Mouse (Mus musculus) heart, postnatal 36 days (tissue): ENCODE results near the gene Fgf12. TPM values are rescaled to one million over a fixed set of nuclear protein-coding genes. Genes with fewer than 3 reads are reported as not detected.
A peak's percentile ranks its signal among the peaks of the same experiment; 100 is the strongest.

Source experiments
- DNase-seq, 2 experiments: peaks; one replicate each; pipeline ENCODE4 v3.0.0; 2021 to 2022
- intact Hi-C: fragments of 180-260 bp; cut with DNase I; formaldehyde crosslinking; loops from one replicate; pipeline ENCODE4 v1.15.1; 2025
- total RNA-seq, 2 experiments: library from RNA; stranded (reverse); gene quantifications; 2 replicates each; pipeline ENCODE4 v1.2.3; 2021

Fgf12 gene
- total RNA-seq, 2 experiments from 2014 or later: 11.8 to 16.5 TPM

- intact Hi-C loops: loop anchor here (1.0 to 2.0 kb wide), 2 partner anchors 350 to 1022 kb away; no protein-coding TSS in a partner anchor
- DNase-seq: peak; percentile 34 to 47
Observed at GRCm38 (mm10) chr16:28490515-28490914, 262.4 kb downstream of the Fgf12 start.

- DNase-seq: no peak
- intact Hi-C loops: no loop called here
Observed at GRCm38 (mm10) chr16:28484920-28485319, 267.9 kb downstream of the Fgf12 start.

- intact Hi-C loops: no loop called here
- DNase-seq: no peak
Observed at GRCm38 (mm10) chr16:28479022-28479421, 273.8 kb downstream of the Fgf12 start.

- no peak for DNase-seq
- intact Hi-C loops: no loop called here
Observed at GRCm38 (mm10) chr16:28476651-28477050, 276.2 kb downstream of the Fgf12 start.

GRCm38 (mm10) chr16:28475553-28475952 lies 277.3 kb downstream of the Fgf12 start:
- intact Hi-C loops: no loop called here
- DNase-seq: no peak

GRCm38 (mm10) chr16:28454821-28455220 lies 298.0 kb downstream of the Fgf12 start:
- intact Hi-C loops: no loop called here
- DNase-seq: no peak

GRCm38 (mm10) chr16:28447114-28447455 lies 305.8 kb downstream of the Fgf12 start:
- DNase-seq: no peak
- intact Hi-C loops: no loop called here

- peak in 1 of 2 experiments; percentile 8 for DNase-seq
- intact Hi-C loops: no loop called here
Observed at GRCm38 (mm10) chr16:28446334-28447113, 306.3 kb downstream of the Fgf12 start.

GRCm38 (mm10) chr16:28445800-28446333 lies 307.0 kb downstream of the Fgf12 start:
- DNase-seq: peak in 1 of 2 experiments; percentile 5
- intact Hi-C loops: no loop called here

GRCm38 (mm10) chr16:28444993-28445799 lies 307.7 kb downstream of the Fgf12 start:
- intact Hi-C loops: no loop called here
- no peak for DNase-seq

GRCm38 (mm10) chr16:28421617-28422016 lies 331.3 kb downstream of the Fgf12 start:
- intact Hi-C loops: no loop called here
- no peak for DNase-seq

GRCm38 (mm10) chr16:28419693-28420299 lies 333.1 kb downstream of the Fgf12 start:
- no peak for DNase-seq
- intact Hi-C loops: no loop called here

GRCm38 (mm10) chr16:28411210-28411817 lies 341.6 kb downstream of the Fgf12 start:
- no peak for DNase-seq
- intact Hi-C loops: no loop called here

GRCm38 (mm10) chr16:28408294-28408693 lies 344.6 kb downstream of the Fgf12 start:
- intact Hi-C loops: no loop called here
- no peak for DNase-seq

- intact Hi-C loops: no loop called here
- no peak for DNase-seq
Observed at GRCm38 (mm10) chr16:28407892-28408291, 345.0 kb downstream of the Fgf12 start.

- intact Hi-C loops: no loop called here
- no peak for DNase-seq
Observed at GRCm38 (mm10) chr16:28404156-28404555, 348.7 kb downstream of the Fgf12 start.

- no peak for DNase-seq
- intact Hi-C loops: no loop called here
Observed at GRCm38 (mm10) chr16:28402701-28403100, 350.2 kb downstream of the Fgf12 start.

GRCm38 (mm10) chr16:28391283-28391682 lies 361.6 kb downstream of the Fgf12 start:
- intact Hi-C loops: no loop called here

GRCm38 (mm10) chr16:28389114-28389513 lies 363.8 kb downstream of the Fgf12 start:
- intact Hi-C loops: no loop called here
- no peak for DNase-seq

More at GRCm38 (mm10) chr16:28391283-28391682, 361.6 kb downstream of the Fgf12 start:
- no peak for DNase-seq

GRCm38 (mm10) chr16:28374790-28375189 lies 378.1 kb downstream of the Fgf12 start:
- intact Hi-C loops: no loop called here
- DNase-seq: no peak

GRCm38 (mm10) chr16:28373311-28373710 lies 379.6 kb downstream of the Fgf12 start:
- DNase-seq: no peak
- intact Hi-C loops: no loop called here
